Mouse (Mus musculus): ENCODE data around the gene BC048562.

BC048562 gene

GRCm38 (mm10) chr9:108480813-108481519, 44.7 kb downstream of the BC048562 start:
- no peak for DNase-seq

- DNase-seq: no peak
Observed at GRCm38 (mm10) chr9:108481520-108482210, 45.4 kb downstream of the BC048562 start.

GRCm38 (mm10) chr9:108483051-108483790, 46.9 kb downstream of the BC048562 start:
- DNase-seq: no peak

- DNase-seq: peak in 1 of 2 experiments; percentile 5
Observed at GRCm38 (mm10) chr9:108484021-108484420, 47.7 kb downstream of the BC048562 start.

GRCm38 (mm10) chr9:108485301-108485875, 49.1 kb downstream of the BC048562 start:
- DNase-seq: peak in 1 of 2 experiments; percentile 3

GRCm38 (mm10) chr9:108486973-108487530, 50.8 kb downstream of the BC048562 start:
- peak in 1 of 2 experiments; percentile 12 for DNase-seq

- no peak for DNase-seq
Observed at GRCm38 (mm10) chr9:108488403-108488802, 52.1 kb downstream of the BC048562 start.

- DNase-seq: no peak
Observed at GRCm38 (mm10) chr9:108489215-108489614, 52.9 kb downstream of the BC048562 start.

- DNase-seq: peak in 1 of 2 experiments; percentile 52
Observed at GRCm38 (mm10) chr9:108489702-108490558, 53.6 kb downstream of the BC048562 start.

GRCm38 (mm10) chr9:108490559-108491285, 54.4 kb downstream of the BC048562 start, which contains the start of gene Usp19:
Gene Usp19, plus strand, starts transcription at chr9:108490602.
- DNase-seq: peak; percentile 96 to 97

- DNase-seq: no peak
Observed at GRCm38 (mm10) chr9:108491286-108491580, 55.0 kb downstream of the BC048562 start.

GRCm38 (mm10) chr9:108492043-108492750, 55.9 kb downstream of the BC048562 start:
- peak in 1 of 2 experiments; percentile 47 for DNase-seq

GRCm38 (mm10) chr9:108493246-108493645, 57.0 kb downstream of the BC048562 start:
- DNase-seq: no peak

- no peak for DNase-seq
Observed at GRCm38 (mm10) chr9:108494146-108494825, 58.0 kb downstream of the BC048562 start.

GRCm38 (mm10) chr9:108494905-108495304, 58.6 kb downstream of the BC048562 start:
- no peak for DNase-seq
